Mouse (Mus musculus): ENCODE data around the gene Ubald2. TPM values are rescaled to one million over a fixed set of nuclear protein-coding genes. Genes with fewer than 3 reads are reported as not detected.

Ubald2 gene
- polyA plus RNA-seq (2012): 733 and 1,549 TPM in 2 replicates

- no peak for TF ChIP-seq GATA1 (IDR thresholded peaks at IDR 0.05; ENCODE audit: low read length)
Observed at GRCm38 (mm10) chr11:116433356-116434286, at the start of gene Ubald2. Gene Ubald2 (plus strand): TSS chr11:116434094.

GRCm38 (mm10) chr11:116384171-116384570 lies 49.7 kb upstream of the Ubald2 start:
- TF ChIP-seq GATA1 (IDR thresholded peaks at IDR 0.05; ENCODE audit: low read length): no peak

GRCm38 (mm10) chr11:116385999-116386398 lies 47.9 kb upstream of the Ubald2 start:
- TF ChIP-seq GATA1 (IDR thresholded peaks at IDR 0.05; ENCODE audit: low read length): no peak

GRCm38 (mm10) chr11:116387086-116388071 lies 46.5 kb upstream of the Ubald2 start:
- no peak for TF ChIP-seq GATA1 (IDR thresholded peaks at IDR 0.05; ENCODE audit: low read length)

GRCm38 (mm10) chr11:116388841-116389480 lies 44.9 kb upstream of the Ubald2 start:
- no peak for TF ChIP-seq GATA1 (IDR thresholded peaks at IDR 0.05; ENCODE audit: low read length)

- no peak for TF ChIP-seq GATA1 (IDR thresholded peaks at IDR 0.05; ENCODE audit: low read length)
Observed at GRCm38 (mm10) chr11:116394769-116395168, 39.1 kb upstream of the Ubald2 start.

- no peak for TF ChIP-seq GATA1 (IDR thresholded peaks at IDR 0.05; ENCODE audit: low read length)
Observed at GRCm38 (mm10) chr11:116396276-116396933, 37.5 kb upstream of the Ubald2 start.

- no peak for TF ChIP-seq GATA1 (IDR thresholded peaks at IDR 0.05; ENCODE audit: low read length)
Observed at GRCm38 (mm10) chr11:116396934-116397330, 37.0 kb upstream of the Ubald2 start.

GRCm38 (mm10) chr11:116397517-116398347 lies 36.2 kb upstream of the Ubald2 start:
- TF ChIP-seq GATA1 (IDR thresholded peaks at IDR 0.05; ENCODE audit: low read length): no peak

- no peak for TF ChIP-seq GATA1 (IDR thresholded peaks at IDR 0.05; ENCODE audit: low read length)
Observed at GRCm38 (mm10) chr11:116398348-116398677, 35.6 kb upstream of the Ubald2 start.

- TF ChIP-seq GATA1 (IDR thresholded peaks at IDR 0.05; ENCODE audit: low read length): no peak
Observed at GRCm38 (mm10) chr11:116400560-116400959, 33.3 kb upstream of the Ubald2 start.

- no peak for TF ChIP-seq GATA1 (IDR thresholded peaks at IDR 0.05; ENCODE audit: low read length)
Observed at GRCm38 (mm10) chr11:116405601-116406000, 28.3 kb upstream of the Ubald2 start.

- TF ChIP-seq GATA1 (IDR thresholded peaks at IDR 0.05; ENCODE audit: low read length): no peak
Observed at GRCm38 (mm10) chr11:116406231-116406728, 27.6 kb upstream of the Ubald2 start.

- no peak for TF ChIP-seq GATA1 (IDR thresholded peaks at IDR 0.05; ENCODE audit: low read length)
Observed at GRCm38 (mm10) chr11:116409008-116409407, 24.9 kb upstream of the Ubald2 start.
